ENCODE assay signal across 41 mouse cellular contexts in genomic region chr7:30265041-30265440, GRCm38 (mm10). TPM values are rescaled to one million over a fixed set of nuclear protein-coding genes. Genes with fewer than 3 reads are reported as not detected.
A peak's percentile ranks its signal among the peaks of the same experiment; 100 is the strongest.
DNase-seq lines count a peak whose midpoint lies in the region; TF ChIP-seq lines count a peak whose summit lies in the region.
"Had no signal": no experiment of that assay in that cellular context is flagged by ENCODE, and none has a peak within 500 bp of the region (broad histone marks: within the 10 kb centered on the region; RNA-seq: fewer than 3 reads in every experiment).

No protein-coding gene starts in this region.

- 40% methylated on average over 2 of the region's 2 CpGs for WGBS in liver, adult 2 months

- H3K4me3 ChIP-seq in liver, adult 2 months (ENCODE audit: insufficient read depth, low read depth, low read length), result no peak overlapping the region
- H3K4me3 ChIP-seq in E14TG2a.4 (replicated peaks; ENCODE audit: low read length), result peak overlapping the region; percentile 39; the same call in 1 of the 2 replicates
- H3K4me3 ChIP-seq: embryonic facial prominence, embryonic 13.5 days; forebrain, embryonic 10.5 days; forebrain, embryonic 15.5 days; kidney, embryonic 15.5 days; limb, embryonic 12.5 days; liver, embryonic 13.5 days; megakaryocyte, embryonic 14.5 days; midbrain, embryonic 12.5 days had no signal

- TF ChIP-seq POLR2A in liver, adult 2 months (IDR thresholded peaks at IDR 0.05; ENCODE audit: extremely low read depth, insufficient read depth, low read length), result no peak

- H3K36me3 ChIP-seq in liver, adult 2 months (ENCODE audit: control insufficient read depth, insufficient read depth, low read length), result no peaks in the 10 kb centered on the region
- peaks cover 92% of the 10 kb centered on the region for H3K36me3 ChIP-seq in E14TG2a.4 (ENCODE audit: insufficient read depth, low read length)

- no peaks in the 10 kb centered on the region for H3K4me1 ChIP-seq in liver, adult 2 months (ENCODE audit: control insufficient read depth, insufficient read depth, low read length)
- peaks cover 68% of the 10 kb centered on the region for H3K4me1 ChIP-seq in E14TG2a.4 (replicated peaks; ENCODE audit: low read depth, low read length)
- H3K4me1 ChIP-seq: embryonic facial prominence, embryonic 13.5 days; forebrain, embryonic 10.5 days; forebrain, embryonic 15.5 days; kidney, embryonic 15.5 days; limb, embryonic 12.5 days; liver, embryonic 13.5 days; midbrain, embryonic 12.5 days had no signal

- H3K27me3 ChIP-seq in liver, adult 2 months (ENCODE audit: control insufficient read depth, insufficient read depth, low read length), result no peaks in the 10 kb centered on the region
- no peaks in the 10 kb centered on the region for H3K27me3 ChIP-seq in E14TG2a.4 (ENCODE audit: insufficient read depth, low read length)
- H3K27me3 ChIP-seq: CH12.LX; embryonic facial prominence, embryonic 13.5 days; forebrain, embryonic 15.5 days; kidney, embryonic 15.5 days; limb, embryonic 12.5 days; liver, embryonic 13.5 days; megakaryocyte, embryonic 14.5 days; midbrain, embryonic 12.5 days had no signal

- H3K9ac ChIP-seq in liver, adult 2 months (ENCODE audit: low read depth, low read length), result no peak overlapping the region
- H3K9ac ChIP-seq: embryonic facial prominence, embryonic 13.5 days; forebrain, embryonic 15.5 days; kidney, embryonic 15.5 days; limb, embryonic 12.5 days; liver, embryonic 13.5 days; midbrain, embryonic 12.5 days had no signal

- DNase-seq in liver, adult 2 months (ENCODE audit: extremely low read depth, low read depth, low spot score), result peak; percentile 13
- DNase-seq in liver (no peak), R1 (ENCODE audit: low read depth, low spot score) (peak; percentile 36)
- peak; percentile 20 to 35 for DNase-seq in monocyte, adult 2 months (ENCODE audit: low read depth in 1 of 2, low spot score in 2 of 2)
- DNase-seq in gastrocnemius, postnatal 4 days (ENCODE audit: low spot score in 2 of 2), result no peak
- DNase-seq in thymus, postnatal 14 days, result no peak
- DNase-seq in gastrocnemius, adult 8-10 months (ENCODE audit: low spot score in 2 of 2), result no peak
- DNase-seq: adrenal gland, postnatal 10 days; cerebellum, adult 2 months; gastrocnemius, postnatal 36 days; heart, postnatal 14 days; kidney, adult 18-20 months; kidney, postnatal 25 days; liver, embryonic 13.5 days; lung, adult 2 months; lung, postnatal 10 days; right cerebral cortex, adult 18-20 months; spleen, adult 18-20 months had no signal

- TF ChIP-seq CTCF in liver, adult 2 months (IDR thresholded peaks at IDR 0.05; ENCODE audit: low read depth, low read length), result no peak
- TF ChIP-seq CTCF in E14TG2a.4 (conservative IDR thresholded peaks at IDR 0.05; ENCODE audit: low read length), result no peak

- H3K79me2 ChIP-seq in liver, adult 2 months (ENCODE audit: control insufficient read depth, insufficient read depth, low read length), result no peaks in the 10 kb centered on the region

- H3K27ac ChIP-seq in liver, adult 2 months (replicated peaks; ENCODE audit: insufficient read depth, low read depth, low read length), result no peak overlapping the region
- H3K27ac ChIP-seq: embryonic facial prominence, embryonic 13.5 days; forebrain, embryonic 10.5 days; forebrain, embryonic 15.5 days; kidney, embryonic 15.5 days; limb, embryonic 12.5 days; liver, embryonic 13.5 days; midbrain, embryonic 12.5 days had no signal

- no peaks in the 10 kb centered on the region for H3K9me3 ChIP-seq in E14TG2a.4 (ENCODE audit: low read length)
- H3K9me3 ChIP-seq: embryonic facial prominence, embryonic 13.5 days; forebrain, embryonic 10.5 days; forebrain, embryonic 15.5 days; kidney, embryonic 15.5 days; limb, embryonic 12.5 days; liver, embryonic 13.5 days; megakaryocyte, embryonic 14.5 days; midbrain, embryonic 12.5 days had no signal

RNA-seq across cellular contexts. Expression of gene Thap8, which starts 14.9 kb away (rescaled TPM):
- total RNA-seq in liver, adult 2 months (2014; rRNA removed), result not detected in 2 replicates
- not detected in 2 replicates for polyA plus RNA-seq in liver, adult 2 months (2012; rRNA removed)
- under 1 TPM; 0.29 to 0.96 TPM for total RNA-seq in gastrocnemius, postnatal 4 days (2021)
- not detected for total RNA-seq in gastrocnemius, adult 8-10 months (2022)
- total RNA-seq: gastrocnemius, adult 18-20 months had no signal
- polyA plus RNA-seq: cerebellum, adult 2 months had no signal

RNA-seq across cellular contexts. Expression of gene Wdr62, which starts 15.2 kb away (rescaled TPM):
- total RNA-seq in liver, adult 2 months (2014; rRNA removed), result 0.55 and 0.81 TPM in 2 replicates
- 4.8 and 5.9 TPM in 2 replicates for polyA plus RNA-seq in liver, adult 2 months (2012; rRNA removed)
- total RNA-seq in gastrocnemius, postnatal 4 days (2021), result 1 to 10 TPM; 5.5 to 7.4 TPM
- total RNA-seq in gastrocnemius, adult 8-10 months (2022), result 1 to 10 TPM in 3 of 4 experiments, under 1 TPM in 1; 0.90 to 2.3 (median 1.4) TPM

RNA-seq across cellular contexts. Expression of gene Clip3, which starts 26.5 kb away (rescaled TPM):
- total RNA-seq in liver, adult 2 months (2014; rRNA removed), result 0.18 and 0.54 TPM in 2 replicates
- polyA plus RNA-seq in liver, adult 2 months (2012; rRNA removed), result 0.24 and 0.80 TPM in 2 replicates
- 10 to 100 TPM; 29.8 to 42.1 TPM for total RNA-seq in gastrocnemius, postnatal 4 days (2021)
- 1 to 10 TPM; 1.1 to 7.3 (median 3.4) TPM for total RNA-seq in gastrocnemius, adult 8-10 months (2022)
- total RNA-seq: CH12.LX, MEL had no signal

RNA-seq across cellular contexts. Expression of gene Ovol3, which starts 29.5 kb away (rescaled TPM):
- not detected in 2 replicates for total RNA-seq in liver, adult 2 months (2014; rRNA removed)
- polyA plus RNA-seq in liver, adult 2 months (2012; rRNA removed), result 0.94 and 1.0 TPM in 2 replicates
- under 1 TPM; 0.78 TPM for total RNA-seq in gastrocnemius, postnatal 4 days (2021)
- total RNA-seq in gastrocnemius, adult 8-10 months (2022), result not detected
- total RNA-seq: adrenal gland, postnatal 10 days; gastrocnemius, adult 18-20 months; gastrocnemius, postnatal 36 days; heart, postnatal 14 days; layer of hippocampus, adult 18-20 months; layer of hippocampus, postnatal 10 days; left cerebral cortex, adult 18-20 months; left cerebral cortex, postnatal 25 days; MEL; midbrain, postnatal 0 days had no signal
- polyA plus RNA-seq: C2C12; cerebellum, adult 2 months; forebrain, embryonic 10.5 days; forebrain, embryonic 15.5 days; frontal cortex, adult 2 months; heart, embryonic 14.5 days; hindbrain, embryonic 11.5 days; hindbrain, embryonic 16.5 days; intestine, embryonic 14.5 days; kidney, embryonic 15.5 days; limb, embryonic 12.5 days; liver, embryonic 13.5 days; lung, adult 2 months; midbrain, embryonic 12.5 days; midbrain, postnatal 0 days; neural tube, embryonic 14.5 days had no signal

RNA-seq across cellular contexts. Expression of gene Tbcb, which starts 33.0 kb away (rescaled TPM):
- total RNA-seq in liver, adult 2 months (2014; rRNA removed), result 32.3 and 32.5 TPM in 2 replicates
- 21.5 and 22.1 TPM in 2 replicates for polyA plus RNA-seq in liver, adult 2 months (2012; rRNA removed)
- 10 to 100 TPM; 62.5 to 64.9 TPM for total RNA-seq in gastrocnemius, postnatal 4 days (2021)
- 10 to 100 TPM; 26.8 to 38.6 (median 31.1) TPM for total RNA-seq in gastrocnemius, adult 8-10 months (2022)

Comparison
In these comparisons a context has a peak if more than half of its experiments do, and no peak if none do; other contexts are left out.
1. DNase-seq: peak in liver, adult 2 months (single experiment), R1 (single experiment) and monocyte, adult 2 months (2 of 2); none in liver (single experiment), gastrocnemius, postnatal 4 days (0 of 2), thymus, postnatal 14 days (single experiment) and gastrocnemius, adult 8-10 months (0 of 2).